Mouse (Mus musculus): ENCODE measurements around the gene Jakmip3. TPM values are rescaled to one million over a fixed set of nuclear protein-coding genes. Genes with fewer than 3 reads are reported as not detected.
A peak's percentile ranks its signal among the peaks of the same experiment; 100 is the strongest.

Gene Jakmip3
- polyA plus RNA-seq, 1 experiment from 2014 or later = 1.7 TPM

DNA sequence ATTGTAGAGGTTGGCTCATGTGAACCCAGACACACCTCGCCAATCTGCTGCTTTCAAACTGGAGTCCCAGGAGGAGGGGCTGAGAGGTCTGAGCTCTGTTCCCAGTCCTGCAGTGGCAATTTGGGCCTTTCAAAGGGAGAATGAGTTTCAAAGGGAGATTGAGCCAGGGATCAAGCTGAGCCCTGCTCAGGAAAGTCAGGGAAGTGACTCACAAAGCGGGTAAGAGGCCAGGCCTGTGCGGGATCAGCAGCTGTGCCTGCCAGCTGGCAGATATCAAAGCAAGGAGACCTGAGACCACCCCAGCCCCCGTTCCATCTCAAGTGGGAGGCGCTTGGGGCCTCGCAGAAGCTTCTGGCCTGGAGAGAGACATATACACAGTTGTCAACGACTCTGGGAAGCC is 136.8 kb downstream of the Jakmip3 start:
- WGBS = 9% methylated on average over 7 of the region's 7 CpGs
- H3K4me3 ChIP-seq = no peak overlapping the region
- H3K4me1 ChIP-seq = peaks cover 66% of the 10 kb centered on the region
- H3K27ac ChIP-seq = peak overlapping the region; percentile 92
- ATAC-seq (ENCODE audit: low FRiP score) = peak; percentile 12; the same call in 1 of the 2 replicates
- no peak overlapping the region; the same call in 1 of the 2 replicates for H3K9ac ChIP-seq
- no peaks in the 10 kb centered on the region for H3K36me3 ChIP-seq
- H3K27me3 ChIP-seq = no peaks in the 10 kb centered on the region
- H3K4me2 ChIP-seq (replicated peaks) = peak overlapping the region; percentile 27; the same call in 1 of the 2 replicates
- no peaks in the 10 kb centered on the region for H3K9me3 ChIP-seq (replicated peaks)

DNA sequence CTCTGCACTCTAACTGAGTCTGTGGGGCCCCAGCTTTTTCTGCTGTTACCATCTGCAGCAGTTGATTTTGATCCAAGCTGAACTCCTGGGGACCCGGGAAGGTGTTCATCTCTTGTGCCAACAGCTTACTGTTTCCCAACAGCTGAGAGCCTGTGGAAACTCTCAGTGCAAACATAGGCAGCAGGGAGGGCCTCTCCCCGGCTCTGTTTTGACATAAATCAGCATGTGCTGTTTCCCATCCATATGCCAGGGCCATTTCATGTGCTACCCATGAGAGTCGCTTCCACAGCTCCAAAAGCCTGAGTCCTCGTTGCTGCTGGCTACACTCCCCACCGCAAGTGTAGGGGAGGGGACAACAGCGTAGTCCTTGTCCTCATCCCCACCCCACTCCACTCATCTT is 137.7 kb downstream of the Jakmip3 start:
- Histone ChIP-seq H3K27me3 (no peaks in the 10 kb centered on the region), H3K27ac (peak overlapping the region; percentile 92), H3K4me2 (replicated peaks) (no peak overlapping the region), H3K4me1 (peaks cover 66% of the 10 kb centered on the region), H3K9me3 (replicated peaks) (no peaks in the 10 kb centered on the region), H3K4me3 (no peak overlapping the region), H3K9ac (no peak overlapping the region), H3K36me3 (no peaks in the 10 kb centered on the region)
- no peak for ATAC-seq (ENCODE audit: low FRiP score)
- 49% methylated on average over 6 of the region's 6 CpGs for WGBS

DNA sequence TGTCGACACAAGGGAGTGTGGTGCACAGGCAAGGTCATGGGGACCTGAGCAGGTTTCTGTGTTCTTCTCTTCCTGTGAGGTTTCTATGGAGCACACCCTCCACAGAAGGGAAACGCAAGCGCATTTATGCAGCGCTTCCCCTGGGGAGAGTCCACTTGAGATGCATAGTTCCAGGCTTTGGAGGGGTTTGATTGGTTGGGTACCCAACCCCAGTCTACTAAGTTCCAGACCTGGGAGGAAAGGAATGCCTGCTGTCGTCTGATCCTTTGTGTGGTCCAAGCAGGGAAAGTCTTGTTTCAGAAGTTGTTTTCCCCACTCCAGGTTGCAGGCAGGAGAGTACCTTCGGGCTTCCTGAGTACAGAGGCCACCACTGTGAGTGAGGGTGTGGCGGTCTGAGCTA is 138.6 kb downstream of the Jakmip3 start:
- WGBS = 74% methylated on average over 7 of the region's 7 CpGs
- H3K9ac ChIP-seq = no peak overlapping the region
- H3K4me2 ChIP-seq (replicated peaks) = no peak overlapping the region
- peak overlapping the region; percentile 92; the same call in 1 of the 2 replicates for H3K27ac ChIP-seq
- H3K27me3 ChIP-seq = no peaks in the 10 kb centered on the region
- ATAC-seq (ENCODE audit: low FRiP score) = no peak
- H3K4me1 ChIP-seq = peaks cover 63% of the 10 kb centered on the region
- no peak overlapping the region for H3K4me3 ChIP-seq
- H3K9me3 ChIP-seq (replicated peaks) = no peaks in the 10 kb centered on the region
- no peaks in the 10 kb centered on the region for H3K36me3 ChIP-seq

DNA sequence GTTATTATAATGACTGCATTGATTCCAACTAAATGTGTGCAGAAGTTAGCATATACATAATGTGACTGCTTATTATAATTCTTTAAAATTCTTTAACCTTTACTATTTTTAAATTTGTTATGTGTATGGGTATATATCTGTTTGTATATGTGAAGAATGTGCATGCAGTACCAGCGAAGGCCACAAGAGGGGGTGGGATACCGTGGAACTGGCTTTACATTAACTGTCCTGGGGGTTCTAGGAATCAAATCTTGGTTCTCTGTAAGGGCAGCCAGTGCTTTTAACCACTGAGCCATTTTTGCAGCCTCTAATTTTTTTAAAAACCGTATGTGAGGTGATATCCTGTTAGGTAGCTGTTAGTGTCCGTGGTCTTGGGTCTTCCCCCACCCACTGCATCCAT is 140.2 kb downstream of the Jakmip3 start:
- Histone ChIP-seq H3K4me2 (replicated peaks) (no peak overlapping the region), H3K27me3 (no peaks in the 10 kb centered on the region), H3K4me3 (no peak overlapping the region), H3K36me3 (no peaks in the 10 kb centered on the region), H3K9ac (no peak overlapping the region), H3K4me1 (peaks cover 47% of the 10 kb centered on the region), H3K9me3 (replicated peaks) (no peaks in the 10 kb centered on the region), H3K27ac (peak overlapping the region; percentile 12; the same call in 1 of the 2 replicates)
- no peak for ATAC-seq (ENCODE audit: low FRiP score)
- 71% methylated on average over 4 of the region's 4 CpGs for WGBS

DNA sequence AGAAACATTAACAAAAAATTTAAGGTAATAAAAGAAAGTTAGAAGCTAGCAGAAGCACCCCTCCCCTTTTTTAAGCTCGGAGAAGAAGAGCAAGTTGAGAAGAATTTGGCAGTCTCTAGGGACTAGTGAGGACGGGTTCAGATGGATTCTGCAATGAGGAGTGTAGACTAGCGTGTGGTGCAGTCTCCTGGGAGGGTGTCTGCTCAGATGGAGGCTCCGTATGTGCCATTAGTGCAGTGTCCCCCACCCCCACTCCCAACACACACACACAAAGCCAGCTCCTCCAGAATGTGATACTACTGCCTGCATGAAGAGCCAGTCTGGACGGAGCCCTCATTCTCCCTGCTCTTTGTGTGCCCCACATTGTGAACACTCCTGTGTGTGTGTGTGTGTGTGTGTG is 140.6 kb downstream of the Jakmip3 start:
- no peak overlapping the region for H3K9ac ChIP-seq
- no peak overlapping the region for H3K4me2 ChIP-seq (replicated peaks)
- H3K4me1 ChIP-seq = peaks cover 42% of the 10 kb centered on the region
- H3K4me3 ChIP-seq = no peak overlapping the region
- peak overlapping the region; percentile 12 for H3K27ac ChIP-seq
- ATAC-seq (ENCODE audit: low FRiP score) = no peak
- WGBS = 46% methylated on average over 5 of the region's 5 CpGs
- H3K27me3 ChIP-seq = no peaks in the 10 kb centered on the region
- H3K36me3 ChIP-seq = no peaks in the 10 kb centered on the region
- H3K9me3 ChIP-seq (replicated peaks) = no peaks in the 10 kb centered on the region

- WGBS = 62% methylated on average over 8 of the region's 8 CpGs
- no peak overlapping the region for H3K27ac ChIP-seq
- ATAC-seq (ENCODE audit: low FRiP score) = no peak
- H3K27me3 ChIP-seq = no peaks in the 10 kb centered on the region
- H3K4me2 ChIP-seq (replicated peaks) = no peak overlapping the region
- no peak overlapping the region for H3K9ac ChIP-seq
- H3K4me3 ChIP-seq = no peak overlapping the region
- H3K9me3 ChIP-seq (replicated peaks) = no peaks in the 10 kb centered on the region
- H3K4me1 ChIP-seq = peaks cover 36% of the 10 kb centered on the region
- no peaks in the 10 kb centered on the region for H3K36me3 ChIP-seq
Observed at GRCm38 (mm10) chr7:139082281-139082680, 141.8 kb downstream of the Jakmip3 start.

GRCm38 (mm10) chr7:139084316-139084715 is 143.8 kb downstream of the Jakmip3 start:
- H3K27ac ChIP-seq = no peak overlapping the region
- no peak overlapping the region for H3K9ac ChIP-seq
- no peaks in the 10 kb centered on the region for H3K9me3 ChIP-seq (replicated peaks)
- ATAC-seq (ENCODE audit: low FRiP score) = no peak
- H3K27me3 ChIP-seq = no peaks in the 10 kb centered on the region
- H3K36me3 ChIP-seq = no peaks in the 10 kb centered on the region; the same call in 1 of the 2 replicates
- H3K4me1 ChIP-seq = peaks cover 36% of the 10 kb centered on the region
- no peak overlapping the region for H3K4me3 ChIP-seq
- no peak overlapping the region for H3K4me2 ChIP-seq (replicated peaks)
- WGBS = 40% methylated on average over 1 of the region's 1 CpGs

DNA sequence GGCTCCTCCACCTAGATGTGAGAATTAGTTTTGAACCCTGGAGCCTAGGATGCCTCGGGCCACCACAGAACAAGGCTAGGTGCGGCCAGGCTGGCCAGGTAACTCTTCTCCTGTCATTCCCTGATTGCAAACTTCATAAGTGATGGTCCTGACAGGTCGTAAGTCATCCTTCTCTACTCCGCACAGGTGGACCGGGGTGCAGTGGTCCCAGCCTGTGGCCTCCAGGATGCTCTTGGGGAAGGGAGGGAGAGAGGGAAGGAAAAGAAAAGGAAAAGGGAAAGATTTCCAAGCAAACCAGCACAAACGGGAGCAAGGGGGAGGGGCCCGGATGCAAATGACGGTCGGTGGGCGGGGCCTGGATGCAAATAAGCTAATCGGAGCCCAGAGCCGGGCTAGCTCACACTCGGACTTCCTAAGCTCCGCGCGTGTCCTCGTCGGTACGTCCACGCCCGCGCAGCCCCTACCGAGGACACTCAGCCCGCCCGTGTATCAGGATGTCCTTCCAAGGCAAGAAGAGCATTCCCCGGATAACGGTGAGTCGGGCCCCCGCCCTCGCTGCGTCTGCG is 145.2 kb downstream of the Jakmip3 start, which contains the start of gene Dpysl4:
Gene Dpysl4 (plus strand): TSS at position 373 of the 566 bp plus-strand sequence.
- Histone ChIP-seq H3K27me3 (no peaks in the 10 kb centered on the region), H3K4me1 (peaks cover 37% of the 10 kb centered on the region), H3K9me3 (replicated peaks) (no peaks in the 10 kb centered on the region), H3K9ac (peak within 1 kb of the TSS; percentile 95), H3K4me2 (replicated peaks) (peak within 1 kb of the TSS; percentile 58), H3K27ac (peak within 1 kb of the TSS; percentile 86), H3K36me3 (peaks cover 12% of the 10 kb centered on the region), H3K4me3 (peak within 1 kb of the TSS; percentile 90)
- ATAC-seq (ENCODE audit: low FRiP score) = peak; percentile 83
- WGBS = 7% methylated on average over 32 of the region's 32 CpGs

DNA sequence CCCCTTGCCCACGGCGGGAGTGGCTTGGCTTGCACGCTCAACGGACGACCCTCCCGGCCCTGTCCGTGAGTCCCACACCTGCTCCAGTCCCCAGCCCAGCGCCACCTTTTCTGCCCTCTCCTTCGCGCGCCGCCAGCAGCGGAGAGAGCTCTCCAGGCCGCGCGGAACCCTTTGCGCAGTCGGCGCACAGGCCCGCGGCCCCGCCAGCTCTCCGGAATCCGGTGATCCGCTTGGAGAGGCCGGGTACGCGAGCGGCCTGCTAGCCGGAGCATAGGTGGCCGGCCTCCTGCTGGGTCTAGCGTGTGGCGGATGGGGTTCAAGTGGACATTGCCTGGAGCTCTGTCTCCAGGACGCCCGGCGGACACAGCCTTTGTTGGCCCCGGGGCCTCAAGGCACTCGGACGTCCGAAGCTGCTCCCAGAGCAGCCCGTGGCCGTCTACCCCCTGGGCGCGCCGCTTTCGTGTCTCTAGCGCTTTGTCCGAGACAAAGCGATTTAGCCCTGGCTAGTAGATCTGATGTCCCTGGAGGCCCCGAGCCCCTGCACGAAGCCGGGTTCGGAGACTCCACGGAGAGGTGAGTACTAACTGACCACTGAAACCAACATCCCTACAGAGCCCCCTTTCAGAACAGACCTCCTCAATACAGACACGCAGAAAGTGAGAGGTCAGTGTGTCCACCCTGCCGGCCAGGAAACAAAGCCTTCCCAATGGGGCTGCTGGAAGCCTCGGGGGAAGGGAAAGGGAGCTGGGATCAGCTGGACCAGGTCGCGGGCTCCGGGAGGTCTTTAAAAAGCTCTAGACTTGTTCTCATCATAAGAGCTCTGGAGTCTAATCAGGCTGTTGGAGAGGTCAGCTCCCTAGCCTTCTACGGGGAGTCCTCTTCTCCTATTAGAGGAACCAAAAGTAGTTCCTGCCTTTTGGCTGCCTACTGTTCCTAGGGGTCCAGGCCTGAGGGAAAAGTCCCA is 145.9 kb downstream of the Jakmip3 start:
- Histone ChIP-seq H3K27ac (peak overlapping the region; percentile 86), H3K27me3 (no peaks in the 10 kb centered on the region), H3K4me1 (peaks cover 34% of the 10 kb centered on the region), H3K36me3 (peaks cover 20% of the 10 kb centered on the region), H3K9me3 (replicated peaks) (no peaks in the 10 kb centered on the region), H3K4me3 (peak overlapping the region; percentile 90), H3K9ac (peak overlapping the region; percentile 95), H3K4me2 (replicated peaks) (peak overlapping the region; percentile 58)
- WGBS = 1% methylated on average over 56 of the region's 61 CpGs
- ATAC-seq (ENCODE audit: low FRiP score) = peak; percentile 63

- Histone ChIP-seq H3K4me1 (peaks cover 26% of the 10 kb centered on the region), H3K4me3 (peak overlapping the region; percentile 90), H3K9ac (peak overlapping the region; percentile 41), H3K27ac (no peak overlapping the region), H3K36me3 (peaks cover 33% of the 10 kb centered on the region), H3K27me3 (no peaks in the 10 kb centered on the region), H3K9me3 (replicated peaks) (no peaks in the 10 kb centered on the region), H3K4me2 (replicated peaks) (peak overlapping the region; percentile 58)
- no peak for ATAC-seq (ENCODE audit: low FRiP score)
- WGBS = 59% methylated on average over 2 of the region's 2 CpGs
Observed at GRCm38 (mm10) chr7:139087801-139088200, 147.3 kb downstream of the Jakmip3 start.

DNA sequence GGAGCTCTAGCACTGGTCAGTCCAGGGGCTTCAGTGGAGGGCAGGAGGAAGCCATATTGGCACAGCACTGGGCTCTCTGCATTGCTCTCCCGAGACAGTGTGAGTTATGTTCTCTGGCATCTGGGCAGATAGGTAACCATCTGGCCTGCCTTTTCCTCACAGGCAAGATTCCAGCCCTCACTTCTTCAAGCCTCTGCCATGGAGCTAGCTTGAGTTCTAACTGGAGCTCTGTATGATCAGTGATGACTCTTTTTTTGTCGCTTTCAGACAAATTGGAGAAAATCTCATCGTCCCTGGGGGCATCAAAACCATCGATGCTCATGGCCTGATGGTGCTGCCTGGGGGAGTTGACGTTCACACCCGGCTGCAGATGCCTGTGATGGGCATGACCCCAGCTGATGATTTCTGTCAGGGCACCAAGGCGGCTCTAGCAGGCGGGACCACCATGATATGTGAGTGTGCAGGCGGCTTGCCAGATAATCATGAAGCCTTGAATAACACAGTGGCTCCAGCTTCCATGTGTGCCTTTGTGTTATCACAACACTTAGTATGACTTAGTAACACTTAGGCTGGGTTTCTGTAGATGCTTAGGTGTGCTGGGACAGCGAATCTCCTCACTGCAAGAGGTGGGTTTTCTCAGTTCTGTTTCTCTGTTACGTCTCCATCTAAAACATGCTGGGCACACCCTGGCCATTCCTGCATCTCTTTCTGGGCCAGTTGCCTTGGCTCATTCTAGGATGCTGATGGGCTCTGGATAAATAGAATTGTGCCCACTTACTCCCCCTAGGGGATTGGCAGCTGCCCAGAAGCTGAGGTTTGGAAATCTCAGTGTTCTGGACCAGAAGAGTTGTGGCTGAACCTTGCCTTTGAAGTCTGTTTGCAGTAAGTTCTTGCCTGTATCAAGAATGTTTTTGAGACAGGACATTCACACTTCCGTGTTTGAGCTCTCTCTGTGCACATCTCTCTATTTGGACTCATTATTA is 149.7 kb downstream of the Jakmip3 start:
- Histone ChIP-seq H3K27ac (no peak overlapping the region), H3K4me2 (replicated peaks) (no peak overlapping the region)
- 79% methylated on average over 12 of the region's 12 CpGs for WGBS

More for the DNA sequence above, 149.7 kb downstream of the Jakmip3 start:
- Histone ChIP-seq H3K36me3 (peaks cover 56% of the 10 kb centered on the region), H3K4me3 (no peak overlapping the region), H3K9ac (no peak overlapping the region), H3K9me3 (replicated peaks) (no peaks in the 10 kb centered on the region), H3K27me3 (no peaks in the 10 kb centered on the region), H3K4me1 (peaks cover 26% of the 10 kb centered on the region)
- no peak for ATAC-seq (ENCODE audit: low FRiP score)
